Mouse (Mus musculus) CH12.LX (cell line): ENCODE data around the gene Zdhhc20. TPM values are rescaled to one million over a fixed set of nuclear protein-coding genes. Genes with fewer than 3 reads are reported as not detected.

ENCODE experiments used
- DNase-seq: peaks from one replicate; pipeline ENCODE4 v3.0.0-alpha.2; 2013; ENCODE audit errors: extremely low read depth
- H3K27ac ChIP-seq: 2 replicates; pipeline ENCODE4 v1.5.1; 2012; ENCODE audit warnings: low read depth, mild to moderate bottlenecking, control low read depth, moderate library complexity; ENCODE audit not compliant: insufficient read depth
- H3K27me3 ChIP-seq: replicated peaks from 2 replicates; pipeline ENCODE3; 2012; ENCODE audit warnings: inconsistent platforms
- H3K36me3 ChIP-seq, 2 experiments: replicated peaks in 1 of 2; 2 replicates each; pipeline versions ENCODE3 to v1.6.1; 2012; ENCODE audit warnings: inconsistent platforms in 1 of 2, low read length in 1 of 2, mild to moderate bottlenecking in 1 of 2, mixed read lengths in 1 of 2, moderate library complexity in 1 of 2; ENCODE audit not compliant: control insufficient read depth in 1 of 2, insufficient read depth in 1 of 2
- H3K4me1 ChIP-seq, 2 experiments: 2 replicates each; pipeline ENCODE4 v1.6.1; 2012; ENCODE audit warnings: inconsistent platforms in 1 of 2, moderate library complexity in 1 of 2; ENCODE audit not compliant: insufficient read depth in 2 of 2, control insufficient read depth in 1 of 2
- H3K4me2 ChIP-seq: 2 replicates; pipeline ENCODE4 v1.6.1; 2012; ENCODE audit warnings: low read depth, mild to moderate bottlenecking, control low read depth; ENCODE audit not compliant: poor library complexity, insufficient read depth, severe bottlenecking
- H3K4me3 ChIP-seq, 3 experiments: fragments of 150-350 bp in 1 of 3; sonication (generic) in 1 of 3; replicated peaks in 1 of 3; 2 replicates each; pipeline versions ENCODE3 to v1.5.1; 2011 to 2012; ENCODE audit warnings: low read depth in 2 of 3, low read length in 2 of 3, mild to moderate bottlenecking in 2 of 3, moderate library complexity in 2 of 3, control low read depth in 1 of 3, improper control_type of control experiment in 1 of 3, inconsistent platforms in 1 of 3, mixed read lengths in 1 of 3; ENCODE audit not compliant: poor library complexity in 1 of 3
- H3K79me2 ChIP-seq: replicated peaks from 2 replicates; pipeline ENCODE4 v1.6.1; 2012; ENCODE audit warnings: mild to moderate bottlenecking, moderate library complexity; ENCODE audit not compliant: control insufficient read depth, poor library complexity, insufficient read depth, severe bottlenecking; ENCODE audit errors: extremely low read depth
- H3K9ac ChIP-seq: 2 replicates; pipeline ENCODE4 v1.6.1; 2012; ENCODE audit warnings: low read depth, mild to moderate bottlenecking, control low read depth, moderate library complexity; ENCODE audit not compliant: insufficient read depth
- H3K9me3 ChIP-seq: replicated peaks from 2 replicates; pipeline ENCODE3; 2012; ENCODE audit warnings: low read length, inconsistent platforms, mixed read lengths
- CTCF ChIP-seq, 2 experiments: IDR thresholded peaks in 1 of 2; conservative IDR thresholded peaks in 1 of 2; 2 replicates each; pipeline ENCODE4 v1.5.1; 2011 to 2012; ENCODE audit warnings: low read depth in 2 of 2, low read length in 2 of 2, improper control_type of control experiment in 1 of 2, inconsistent platforms in 1 of 2, mild to moderate bottlenecking in 1 of 2, moderate library complexity in 1 of 2
- E2F4 ChIP-seq: IDR thresholded peaks from 2 replicates; pipeline ENCODE4 v1.6.1; 2011; ENCODE audit warnings: low read depth, low read length, improper control_type of control experiment; ENCODE audit not compliant: insufficient replicate concordance
- ELF1 ChIP-seq: IDR thresholded peaks from 2 replicates; pipeline ENCODE4 v1.6.1; 2014; ENCODE audit warnings: low read depth, mild to moderate bottlenecking, inconsistent platforms, low read length, improper control_type of control experiment
- EP300 ChIP-seq: IDR thresholded peaks from 2 replicates; pipeline ENCODE4 v1.6.1; 2011; ENCODE audit warnings: low read length, improper control_type of control experiment
- GABPA ChIP-seq: IDR thresholded peaks from 2 replicates; pipeline ENCODE4 v1.6.1; 2012; ENCODE audit warnings: low read depth, low read length, improper control_type of control experiment, inconsistent platforms; ENCODE audit not compliant: insufficient replicate concordance
- HCFC1 ChIP-seq: IDR thresholded peaks from 2 replicates; pipeline ENCODE4 v1.6.1; 2012; ENCODE audit warnings: low read depth, mild to moderate bottlenecking, inconsistent platforms, low read length, improper control_type of control experiment
- KAT2A ChIP-seq: IDR thresholded peaks from 2 replicates; pipeline ENCODE4 v1.6.1; 2012; ENCODE audit warnings: low read length, improper control_type of control experiment, inconsistent platforms; ENCODE audit not compliant: insufficient replicate concordance
- MAZ ChIP-seq: IDR thresholded peaks from 2 replicates; pipeline ENCODE4 v1.6.1; 2012; ENCODE audit warnings: low read depth, mild to moderate bottlenecking, inconsistent platforms, low read length, improper control_type of control experiment, moderate library complexity
- MEF2A ChIP-seq: IDR thresholded peaks from 2 replicates; pipeline ENCODE4 v1.6.1; 2014; ENCODE audit warnings: low read depth, mild to moderate bottlenecking, inconsistent platforms, low read length, improper control_type of control experiment, borderline replicate concordance
- NELFE ChIP-seq: IDR thresholded peaks from 2 replicates; pipeline ENCODE4 v1.6.1; 2011; ENCODE audit warnings: low read depth, low read length, improper control_type of control experiment
- NRF1 ChIP-seq: IDR thresholded peaks from 2 replicates; pipeline ENCODE4 v1.6.1; 2014; ENCODE audit warnings: low read depth, mild to moderate bottlenecking, inconsistent platforms, low read length, improper control_type of control experiment, moderate library complexity
- POLR2A ChIP-seq: IDR thresholded peaks from 2 replicates; pipeline ENCODE4 v1.6.1; 2011; ENCODE audit warnings: low read depth, mild to moderate bottlenecking, improper control_type of control experiment, low read length
- RAD21 ChIP-seq: IDR thresholded peaks from 2 replicates; pipeline ENCODE4 v1.6.1; 2011; ENCODE audit warnings: low read depth, mild to moderate bottlenecking, low read length, improper control_type of control experiment, moderate library complexity
- SMC3 ChIP-seq: IDR thresholded peaks from 2 replicates; pipeline ENCODE4 v1.6.1; 2011; ENCODE audit warnings: low read depth, low read length, improper control_type of control experiment
- TBP ChIP-seq: conservative IDR thresholded peaks from 2 replicates; pipeline ENCODE4 v1.6.1; 2011; ENCODE audit warnings: low read depth, low read length, improper control_type of control experiment
- UBTF ChIP-seq: IDR thresholded peaks from 2 replicates; pipeline ENCODE4 v1.6.1; 2012; ENCODE audit warnings: low read depth, mild to moderate bottlenecking, inconsistent platforms, low read length, improper control_type of control experiment, moderate library complexity
- USF1 ChIP-seq: IDR thresholded peaks from 2 replicates; pipeline ENCODE4 v1.6.1; 2014; ENCODE audit warnings: low read depth, mild to moderate bottlenecking, inconsistent platforms, low read length, improper control_type of control experiment
- USF2 ChIP-seq: conservative IDR thresholded peaks from 2 replicates; pipeline ENCODE4 v1.6.1; 2011; ENCODE audit warnings: low read depth, low read length, improper control_type of control experiment
- ZMIZ1 ChIP-seq: IDR thresholded peaks from 2 replicates; pipeline ENCODE4 v1.6.1; 2012; ENCODE audit warnings: low read depth, mild to moderate bottlenecking, inconsistent platforms, low read length, improper control_type of control experiment
- ZNF384 ChIP-seq: IDR thresholded peaks from 2 replicates; pipeline ENCODE4 v1.6.1; 2012; ENCODE audit warnings: low read depth, low read length, improper control_type of control experiment, inconsistent platforms
- dilution Hi-C: fragments of 300-500 bp; cut with MboI; formaldehyde crosslinking; loops from 2 replicates; pipeline ENCODE4 v1.14.3; 2020; ENCODE audit warnings: low sequenced_read_pairs; ENCODE audit not compliant: extremely low pct_unique_long_range_greater_than_20kb, extremely low pct_ligation_motif_present
- in situ Hi-C: fragments of 300-500 bp; cut with MboI; formaldehyde crosslinking; loops from 3 replicates; pipeline ENCODE4 v1.14.3; 2019; ENCODE audit warnings: low sequenced_read_pairs, low pct_ligation_motif_present, low pct_unique_long_range_greater_than_20kb, mixed read lengths
- polyA plus RNA-seq: library from polyadenylated mRNA; unstranded; fragments of >175 nt; gene quantifications from 2 replicates; pipeline ENCODE4 v1.2.1, GENCODE M21; 2012; ENCODE audit warnings: low read depth; ENCODE audit not compliant: insufficient read length
- total RNA-seq, 2 experiments: library from RNA; depleted of rRNA; stranded (reverse); fragments of 300-350 nt in 1 of 2; fragments of >200 nt in 1 of 2; gene quantifications; 2 replicates each; pipeline ENCODE4 v1.2.3; 2012 to 2014

The Zdhhc20 gene
- total and polyA plus RNA-seq, 3 experiments, result 10.4 to 41.3 (median 27.4) TPM

GRCm38 (mm10) chr14:57797991-57798931, 91.8 kb downstream of the Zdhhc20 start, which contains the start of gene Sap18 (continued):
- TF ChIP-seq KAT2A, result no peak
- TF ChIP-seq UBTF, result no peak
- peak; percentile 74; the same call in 1 of the 2 replicates for TF ChIP-seq NELFE
- no peak for TF ChIP-seq MAZ
- no peak for TF ChIP-seq USF1
- peak; percentile 89 for TF ChIP-seq POLR2A
- TF ChIP-seq MEF2A, result no peak
- peak; percentile 76 for TF ChIP-seq HCFC1

DNA sequence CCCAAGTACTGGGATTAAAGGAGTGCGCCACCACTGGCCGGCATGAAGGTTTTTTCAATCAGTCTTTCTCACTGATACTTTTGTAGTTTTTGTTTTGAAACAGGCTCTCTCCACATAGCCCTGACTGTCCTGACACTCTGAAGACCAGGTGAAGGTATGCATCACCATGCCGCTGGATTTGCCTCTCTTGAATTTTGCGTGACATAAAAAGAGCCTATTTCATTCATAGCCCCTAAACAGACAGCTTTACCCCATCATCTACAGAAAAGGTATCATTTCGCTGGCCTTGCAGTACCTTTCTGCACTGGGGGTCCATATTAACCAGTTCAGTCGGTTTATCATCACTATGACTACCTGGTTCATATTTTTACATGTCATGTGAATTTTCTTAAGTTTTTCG, 92.5 kb downstream of the Zdhhc20 start:
- peaks cover 8% of the 10 kb centered on the region for H3K27me3 ChIP-seq
- no peaks in the 10 kb centered on the region for H3K9me3 ChIP-seq
- H3K27ac ChIP-seq, result no peak overlapping the region
- H3K36me3 ChIP-seq, result peaks cover 14 to 24% of the 10 kb centered on the region in 2 experiments
- H3K9ac ChIP-seq, result peak overlapping the region; percentile 82
- peaks cover 8 to 14% of the 10 kb centered on the region in 2 experiments for H3K4me1 ChIP-seq
- TF ChIP-seq CTCF (conservative IDR thresholded peaks at IDR 0.05 in 1 of 2, IDR thresholded peaks at IDR 0.05 in 1 of 2; ENCODE audit: low read depth in 2 of 2, low read length in 2 of 2), result peak in 1 of 2 experiments; percentile 36; a peak in 2 of 4 replicates
- TF ChIP-seq ELF1, result no peak
- in situ Hi-C loops (no loop called here), dilution Hi-C loops (no loop called here)
- peak overlapping the region; percentile 100 for H3K4me2 ChIP-seq
- no peak for DNase-seq
- H3K79me2 ChIP-seq, result peaks cover 33% of the 10 kb centered on the region
- peak overlapping the region; percentile 66 to 91 (median 84) for H3K4me3 ChIP-seq

DNA sequence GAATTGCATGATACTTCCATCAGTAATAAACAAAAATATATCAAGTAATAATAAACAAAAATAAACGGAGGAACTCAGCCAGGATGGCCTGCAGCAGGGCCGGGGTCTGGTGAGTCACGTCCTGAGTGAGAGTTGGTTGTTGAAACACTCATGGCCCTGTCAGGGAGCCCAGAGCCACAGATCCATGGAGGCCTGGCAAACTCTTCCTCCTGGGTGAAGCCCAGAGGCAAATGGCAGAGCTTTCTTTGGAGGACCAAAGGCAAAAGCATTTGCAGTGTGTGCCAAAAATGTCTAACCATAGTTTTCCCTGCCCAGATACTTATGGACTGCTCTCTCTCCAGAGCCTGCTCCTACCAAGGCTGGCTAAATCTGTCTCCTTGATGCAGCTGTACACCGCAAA, 98.9 kb downstream of the Zdhhc20 start:
- Histone ChIP-seq H3K9me3 (no peaks in the 10 kb centered on the region), H3K9ac (no peak overlapping the region), H3K4me3 (no peak overlapping the region), H3K27ac (no peak overlapping the region), H3K4me1 (no peaks in the 10 kb centered on the region), H3K79me2 (no peaks in the 10 kb centered on the region), H3K27me3 (peaks cover 2% of the 10 kb centered on the region)
- no peak for DNase-seq
- dilution Hi-C loops, result no loop called here
- TF ChIP-seq E2F4, result no peak
- no peak for TF ChIP-seq UBTF
- TF ChIP-seq TBP, result no peak
- TF ChIP-seq KAT2A, result no peak
- TF ChIP-seq SMC3, result no peak
- TF ChIP-seq RAD21, result no peak
- TF ChIP-seq NRF1, result no peak
- no peak for TF ChIP-seq MEF2A
- no peak for TF ChIP-seq ZNF384
- no peak for TF ChIP-seq ELF1
- no peak for TF ChIP-seq NELFE
- TF ChIP-seq EP300, result no peak
- TF ChIP-seq USF1, result no peak
- TF ChIP-seq ZMIZ1, result no peak
- TF ChIP-seq MAZ, result no peak
- no peak for TF ChIP-seq GABPA
- TF ChIP-seq USF2, result no peak
- TF ChIP-seq, all 38 proteins: peak for 0
- Histone ChIP-seq H3K4me2 (no peak overlapping the region), H3K36me3 (no peaks in the 10 kb centered on the region)
- in situ Hi-C loops, result no loop called here
